Mouse (Mus musculus) testis, adult 2 months (tissue): Measurements from ENCODE around the gene Ppp1r14b.

Experiments
- CTCF ChIP-seq: fragments of 200-500 bp; IDR thresholded peaks from 2 replicates; pipeline ENCODE4 v1.5.1; 2012; ENCODE audit warnings: low read depth, mild to moderate bottlenecking, inconsistent platforms, low read length, moderate library complexity; ENCODE audit not compliant: control insufficient read depth, insufficient read depth, insufficient replicate concordance
- POLR2A ChIP-seq: fragments of 200-500 bp; IDR thresholded peaks from 2 replicates; pipeline ENCODE4 v1.6.1; 2012; ENCODE audit warnings: low read depth, mild to moderate bottlenecking, inconsistent platforms, low read length, moderate library complexity; ENCODE audit not compliant: control insufficient read depth

- TF ChIP-seq CTCF (no peak), POLR2A (no peak)
Observed at GRCm38 (mm10) chr19:6997721-6998290, 23.0 kb downstream of the Ppp1r14b start.
